Mouse (Mus musculus) hindbrain, postnatal 0 days (tissue): Measurements from ENCODE around the gene Ptpn13. TPM values are rescaled to one million over a fixed set of nuclear protein-coding genes. Genes with fewer than 3 reads are reported as not detected.

Experiments
- ATAC-seq: fragments of 200-750 bp; cut with Nextera tagmentation; 2 replicates; pipeline ENCODE4 v1.8.0; 2017; ENCODE audit warnings: mild to moderate bottlenecking, moderate TSS enrichment, moderate library complexity
- DNase-seq: peaks from one replicate; pipeline ENCODE4 v3.0.0-alpha.2; 2015; ENCODE audit warnings: low spot score
- H3K27ac ChIP-seq: fragments of 300-500 bp; sonication (generic); 2 replicates; pipeline ENCODE4 v1.5.1; 2014; ENCODE audit warnings: mild to moderate bottlenecking
- H3K27me3 ChIP-seq: fragments of 300-500 bp; sonication (generic); 2 replicates; pipeline ENCODE4 v1.6.1; 2014; ENCODE audit warnings: low read length, mixed read lengths; ENCODE audit not compliant: insufficient read depth
- H3K36me3 ChIP-seq: fragments of 300-500 bp; sonication (generic); 2 replicates; pipeline ENCODE4 v1.6.1; 2014; ENCODE audit warnings: low read length, mixed read lengths; ENCODE audit not compliant: insufficient read depth
- H3K4me1 ChIP-seq: fragments of 300-500 bp; sonication (generic); 2 replicates; pipeline ENCODE4 v1.6.1; 2014; ENCODE audit warnings: antibody characterized with exemption, low read length, mixed read lengths; ENCODE audit not compliant: insufficient read depth
- H3K4me2 ChIP-seq: fragments of 300-500 bp; sonication (generic); 2 replicates; pipeline ENCODE4 v1.6.1; 2014; ENCODE audit warnings: low read depth, mild to moderate bottlenecking, low read length, moderate library complexity, mixed read lengths
- H3K4me3 ChIP-seq: fragments of 300-500 bp; sonication (generic); 2 replicates; pipeline ENCODE4 v1.5.1; 2014; ENCODE audit warnings: low read length
- H3K9ac ChIP-seq: fragments of 300-500 bp; sonication (generic); replicated peaks from 2 replicates; pipeline ENCODE4 v1.6.1; 2014; ENCODE audit warnings: mild to moderate bottlenecking, low read length, moderate library complexity, mixed read lengths
- H3K9me3 ChIP-seq: fragments of 300-500 bp; sonication (generic); 2 replicates; pipeline ENCODE4 v1.6.1; 2016; ENCODE audit warnings: low read length, mixed read lengths
- CTCF ChIP-seq: IDR thresholded peaks from 2 replicates; pipeline ENCODE4 v1.5.1; 2016; ENCODE audit warnings: antibody characterized with exemption, control low read depth, low read depth
- WGBS: fragments of 180-500 bp; shearing (Covaris S2); extraction: QIAGEN DNeasy Blood & Tissue Kit; methylation state at CpG from one replicate; pipeline ENCODE4 v1.1.7; 2014; 5-methylcytosine and 5-hydroxymethylcytosine counted together
- polyA plus RNA-seq: library from polyadenylated mRNA; unstranded; fragments of >200 nt; fragmentation: Nextera tagmentation; extraction: Ambion mirVana; gene quantifications from 2 replicates; pipeline ENCODE4 v1.2.1, GENCODE M21; 2015
- total RNA-seq: library from RNA; depleted of rRNA; stranded (reverse); fragments of >200 nt; gene quantifications from 2 replicates; pipeline ENCODE4 v1.2.3, GENCODE M21; 2014

The Ptpn13 gene
- total and polyA plus RNA-seq, 2 experiments from 2014 or later, result 2.8 to 12.9 TPM

DNA sequence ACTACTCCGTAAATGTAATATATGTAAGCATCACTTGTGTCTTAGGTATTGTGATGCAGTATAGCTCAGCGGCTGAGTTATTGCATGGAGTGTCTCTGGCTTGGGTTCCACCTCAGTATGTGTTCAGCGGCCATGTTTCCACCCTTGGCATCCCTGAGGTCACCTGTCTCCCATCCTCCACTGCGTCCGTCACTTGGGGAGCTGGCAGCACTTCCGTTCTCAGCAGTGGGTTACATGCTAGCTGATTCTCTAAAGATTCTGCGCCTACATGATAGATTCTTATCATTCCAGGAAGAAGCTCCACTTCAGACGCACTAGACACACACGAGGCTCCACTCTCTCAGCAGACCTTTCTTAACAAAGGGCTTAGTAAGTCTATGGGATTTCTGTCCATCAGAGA is 76.1 kb downstream of the Ptpn13 start:
- TF ChIP-seq CTCF, result no peak
- no peak overlapping the region for H3K4me2 ChIP-seq
- no peaks in the 10 kb centered on the region for H3K4me1 ChIP-seq
- DNase-seq (no peak), ATAC-seq (no peak)
- WGBS, result 94% methylated on average over 9 of the region's 9 CpGs
- H3K9me3 ChIP-seq, result no peaks in the 10 kb centered on the region
- no peaks in the 10 kb centered on the region for H3K27me3 ChIP-seq
- H3K9ac ChIP-seq, result no peak overlapping the region
- H3K27ac ChIP-seq, result no peak overlapping the region
- no peak overlapping the region for H3K4me3 ChIP-seq
- H3K36me3 ChIP-seq, result no peaks in the 10 kb centered on the region

DNA sequence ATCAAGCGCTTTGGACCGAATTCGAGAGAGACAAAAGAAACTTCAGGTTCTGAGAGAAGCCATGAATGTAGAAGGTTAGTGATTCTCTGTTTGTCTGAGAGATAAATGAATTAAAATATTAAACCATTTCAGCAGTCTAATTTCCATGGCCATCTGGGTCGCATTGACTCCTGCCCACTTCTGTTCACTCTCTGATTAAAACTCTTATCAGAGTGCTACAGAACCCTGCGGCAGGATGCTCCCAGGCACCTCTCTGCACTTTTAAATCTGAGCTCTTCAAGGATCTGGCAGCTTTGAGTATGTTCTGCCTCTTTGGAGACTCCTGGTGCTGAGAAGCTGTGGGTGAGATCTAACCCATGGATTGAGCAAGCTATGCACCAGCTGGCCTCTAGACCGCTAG is 76.8 kb downstream of the Ptpn13 start:
- Histone ChIP-seq H3K9me3 (no peaks in the 10 kb centered on the region), H3K4me3 (no peak overlapping the region), H3K27me3 (no peaks in the 10 kb centered on the region), H3K36me3 (no peaks in the 10 kb centered on the region), H3K4me2 (no peak overlapping the region), H3K9ac (no peak overlapping the region), H3K27ac (no peak overlapping the region), H3K4me1 (no peaks in the 10 kb centered on the region)
- ATAC-seq (no peak), DNase-seq (no peak)
- WGBS, result 95% methylated on average over 6 of the region's 6 CpGs
- TF ChIP-seq CTCF, result no peak

DNA sequence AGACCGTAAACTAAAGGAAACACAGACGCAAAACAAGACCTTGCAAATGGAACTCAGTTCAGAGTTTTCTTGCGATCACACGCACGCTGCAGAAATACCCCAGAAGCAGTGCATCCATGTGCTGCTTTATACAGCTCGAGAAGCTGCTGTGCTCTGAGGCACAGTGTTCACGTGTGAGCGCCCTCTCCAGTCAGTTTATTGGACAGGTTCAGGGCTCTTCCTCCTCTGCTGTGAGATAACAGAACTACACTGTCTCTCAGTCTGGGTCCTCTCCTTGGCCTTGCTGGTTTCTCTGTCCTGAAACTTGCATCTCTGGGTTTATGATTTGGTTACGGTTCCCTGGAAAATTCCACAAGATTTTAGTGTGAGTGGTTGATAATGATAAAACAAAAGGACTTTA is 88.2 kb downstream of the Ptpn13 start:
- no peak overlapping the region for H3K4me2 ChIP-seq
- 75% methylated on average over 9 of the region's 9 CpGs for WGBS
- H3K27ac ChIP-seq, result no peak overlapping the region
- DNase-seq, result no peak
- no peaks in the 10 kb centered on the region for H3K36me3 ChIP-seq
- TF ChIP-seq CTCF, result peak; percentile 35
- H3K4me1 ChIP-seq, result no peaks in the 10 kb centered on the region
- no peaks in the 10 kb centered on the region for H3K9me3 ChIP-seq
- H3K9ac ChIP-seq, result no peak overlapping the region
- H3K4me3 ChIP-seq, result no peak overlapping the region
- H3K27me3 ChIP-seq, result no peaks in the 10 kb centered on the region
- ATAC-seq, result no peak

GRCm38 (mm10) chr5:103514441-103514840 is 89.4 kb downstream of the Ptpn13 start:
- Histone ChIP-seq H3K4me3 (no peak overlapping the region), H3K27ac (no peak overlapping the region), H3K9me3 (no peaks in the 10 kb centered on the region), H3K27me3 (no peaks in the 10 kb centered on the region), H3K36me3 (no peaks in the 10 kb centered on the region), H3K9ac (no peak overlapping the region), H3K4me1 (no peaks in the 10 kb centered on the region), H3K4me2 (no peak overlapping the region)
- DNase-seq (no peak), ATAC-seq (no peak)
- no peak for TF ChIP-seq CTCF
- WGBS, result 84% methylated on average over 7 of the region's 7 CpGs

GRCm38 (mm10) chr5:103515876-103516275 is 90.9 kb downstream of the Ptpn13 start:
- ATAC-seq, result no peak
- TF ChIP-seq CTCF, result no peak

DNA sequence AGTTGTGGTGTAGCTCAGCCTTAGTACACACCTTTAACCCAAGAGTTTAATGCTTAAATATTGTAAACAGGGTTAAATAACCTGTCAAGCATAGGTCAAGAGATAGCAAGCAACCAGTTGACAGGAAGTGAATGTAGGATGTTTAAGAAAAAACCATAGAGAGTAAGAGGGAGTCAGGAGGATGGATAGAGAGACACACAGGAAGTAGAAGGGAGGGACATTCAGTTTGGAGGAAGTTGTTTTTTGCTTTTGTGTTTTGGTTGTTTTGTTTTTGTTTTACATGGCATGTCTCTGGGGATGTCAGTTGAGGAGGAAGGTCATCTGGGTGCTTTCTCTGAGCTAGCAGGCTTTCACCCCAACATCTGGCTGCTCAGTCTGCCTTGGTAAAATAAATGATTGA is 91.6 kb downstream of the Ptpn13 start:
- TF ChIP-seq CTCF, result no peak
- DNase-seq (no peak), ATAC-seq (no peak)
- Histone ChIP-seq H3K4me1 (no peaks in the 10 kb centered on the region), H3K4me3 (no peak overlapping the region), H3K36me3 (no peaks in the 10 kb centered on the region), H3K9ac (no peak overlapping the region), H3K4me2 (no peak overlapping the region), H3K27me3 (no peaks in the 10 kb centered on the region), H3K27ac (no peak overlapping the region), H3K9me3 (no peaks in the 10 kb centered on the region)

More at GRCm38 (mm10) chr5:103515876-103516275, 90.9 kb downstream of the Ptpn13 start:
- Histone ChIP-seq H3K36me3 (no peaks in the 10 kb centered on the region), H3K27me3 (no peaks in the 10 kb centered on the region), H3K4me3 (no peak overlapping the region), H3K9me3 (no peaks in the 10 kb centered on the region), H3K27ac (no peak overlapping the region), H3K4me2 (no peak overlapping the region), H3K9ac (no peak overlapping the region), H3K4me1 (no peaks in the 10 kb centered on the region)
- no peak for DNase-seq
- WGBS, result 85% methylated on average over 4 of the region's 4 CpGs

GRCm38 (mm10) chr5:103517641-103518040 is 92.6 kb downstream of the Ptpn13 start:
- H3K27me3 ChIP-seq, result no peaks in the 10 kb centered on the region
- no peak overlapping the region for H3K9ac ChIP-seq
- WGBS, result 77% methylated on average over 6 of the region's 6 CpGs
- H3K4me3 ChIP-seq, result no peak overlapping the region
- H3K27ac ChIP-seq, result no peak overlapping the region
- no peaks in the 10 kb centered on the region for H3K36me3 ChIP-seq
- no peak overlapping the region for H3K4me2 ChIP-seq
- H3K4me1 ChIP-seq, result no peaks in the 10 kb centered on the region
- no peak for TF ChIP-seq CTCF
- DNase-seq (no peak), ATAC-seq (no peak)
- H3K9me3 ChIP-seq, result no peaks in the 10 kb centered on the region
